Mouse (Mus musculus) neural tube, embryonic 12.5 days (tissue): ENCODE results near the gene Cftr. TPM values are rescaled to one million over a fixed set of nuclear protein-coding genes. Genes with fewer than 3 reads are reported as not detected.

Experiments
- ATAC-seq: fragments of 200-750 bp; cut with Nextera tagmentation; 2 replicates; pipeline ENCODE4 v1.8.0; 2017; ENCODE audit warnings: low read depth, mild to moderate bottlenecking, moderate TSS enrichment, moderate library complexity; ENCODE audit not compliant: low FRiP score
- H3K27ac ChIP-seq: fragments of 300-500 bp; sonication (generic); 2 replicates; pipeline ENCODE4 v1.5.1; 2016
- H3K27me3 ChIP-seq: fragments of 300-500 bp; sonication (generic); replicated peaks from 2 replicates; pipeline ENCODE4 v1.6.1; 2016; ENCODE audit warnings: mild to moderate bottlenecking
- H3K36me3 ChIP-seq: fragments of 300-500 bp; sonication (generic); 2 replicates; pipeline ENCODE4 v1.6.1; 2016; ENCODE audit warnings: mild to moderate bottlenecking
- H3K4me1 ChIP-seq: fragments of 300-500 bp; sonication (generic); 2 replicates; pipeline ENCODE4 v1.6.1; 2016
- H3K4me2 ChIP-seq: fragments of 300-500 bp; sonication (generic); replicated peaks from 2 replicates; pipeline ENCODE4 v1.6.1; 2016; ENCODE audit warnings: mild to moderate bottlenecking
- H3K4me3 ChIP-seq: fragments of 300-500 bp; sonication (generic); 2 replicates; pipeline ENCODE4 v1.5.1; 2016
- H3K9ac ChIP-seq: fragments of 300-500 bp; sonication (generic); 2 replicates; pipeline ENCODE4 v1.6.1; 2016; ENCODE audit warnings: mild to moderate bottlenecking
- H3K9me3 ChIP-seq: fragments of 300-500 bp; sonication (generic); 2 replicates; pipeline ENCODE4 v1.6.1; 2016; ENCODE audit warnings: mild to moderate bottlenecking
- WGBS: fragments of 180-500 bp; shearing (Covaris S2); methylation state at CpG from one replicate; pipeline ENCODE4 v1.1.7; 2016; 5-methylcytosine and 5-hydroxymethylcytosine counted together
- polyA plus RNA-seq: library from polyadenylated mRNA; unstranded; fragments of >200 nt; fragmentation: Nextera tagmentation; extraction: Ambion mirVana; gene quantifications from 2 replicates; pipeline ENCODE4 v1.2.1, GENCODE M21; 2016

Gene Cftr
- polyA plus RNA-seq, 1 experiment from 2014 or later, result 0.09 TPM

- H3K9ac ChIP-seq, result no peak overlapping the region
- H3K36me3 ChIP-seq, result no peaks in the 10 kb centered on the region
- H3K27me3 ChIP-seq, result no peaks in the 10 kb centered on the region
- H3K27ac ChIP-seq, result no peak overlapping the region
- H3K4me3 ChIP-seq, result no peak overlapping the region
- H3K4me2 ChIP-seq, result no peak overlapping the region
- no peaks in the 10 kb centered on the region for H3K4me1 ChIP-seq
- no peaks in the 10 kb centered on the region for H3K9me3 ChIP-seq
- no peak for ATAC-seq
Observed at GRCm38 (mm10) chr6:18338307-18338706, 167.8 kb downstream of the Cftr start.

GRCm38 (mm10) chr6:18344272-18344671 is 173.8 kb downstream of the Cftr start:
- H3K36me3 ChIP-seq, result no peaks in the 10 kb centered on the region
- 92% methylated on average over 2 of the region's 2 CpGs for WGBS
- H3K9ac ChIP-seq, result no peak overlapping the region
- H3K27ac ChIP-seq, result no peak overlapping the region
- no peaks in the 10 kb centered on the region for H3K9me3 ChIP-seq
- no peaks in the 10 kb centered on the region for H3K27me3 ChIP-seq
- H3K4me2 ChIP-seq, result no peak overlapping the region
- no peaks in the 10 kb centered on the region for H3K4me1 ChIP-seq
- H3K4me3 ChIP-seq, result no peak overlapping the region
- no peak for ATAC-seq

GRCm38 (mm10) chr6:18349153-18349858 is 178.8 kb downstream of the Cftr start:
- Histone ChIP-seq H3K4me3 (no peak overlapping the region), H3K9me3 (no peaks in the 10 kb centered on the region), H3K27ac (no peak overlapping the region), H3K4me2 (no peak overlapping the region), H3K4me1 (no peaks in the 10 kb centered on the region), H3K27me3 (no peaks in the 10 kb centered on the region), H3K9ac (no peak overlapping the region), H3K36me3 (no peaks in the 10 kb centered on the region)
- no peak for ATAC-seq
- 73% methylated on average over 3 of the region's 3 CpGs for WGBS

GRCm38 (mm10) chr6:18360154-18360553 is 189.7 kb downstream of the Cftr start:
- H3K4me1 ChIP-seq, result no peaks in the 10 kb centered on the region
- no peaks in the 10 kb centered on the region for H3K27me3 ChIP-seq
- H3K9me3 ChIP-seq, result no peaks in the 10 kb centered on the region
- no peak for ATAC-seq
- WGBS, result 79% methylated on average over 1 of the region's 1 CpGs
- no peak overlapping the region for H3K4me2 ChIP-seq
- no peak overlapping the region for H3K4me3 ChIP-seq
- H3K36me3 ChIP-seq, result no peaks in the 10 kb centered on the region
- H3K27ac ChIP-seq, result no peak overlapping the region
- no peak overlapping the region for H3K9ac ChIP-seq

- Histone ChIP-seq H3K27ac (no peak overlapping the region), H3K4me2 (no peak overlapping the region), H3K27me3 (no peaks in the 10 kb centered on the region), H3K9ac (no peak overlapping the region), H3K4me3 (no peak overlapping the region), H3K9me3 (no peaks in the 10 kb centered on the region), H3K4me1 (no peaks in the 10 kb centered on the region), H3K36me3 (no peaks in the 10 kb centered on the region)
- no peak for ATAC-seq
Observed at GRCm38 (mm10) chr6:18360955-18361354, 190.5 kb downstream of the Cftr start.

GRCm38 (mm10) chr6:18362232-18362631 is 191.7 kb downstream of the Cftr start:
- WGBS, result 78% methylated on average over 5 of the region's 5 CpGs
- H3K4me2 ChIP-seq, result no peak overlapping the region
- H3K9ac ChIP-seq, result no peak overlapping the region
- no peaks in the 10 kb centered on the region for H3K27me3 ChIP-seq
- H3K36me3 ChIP-seq, result no peaks in the 10 kb centered on the region
- no peak overlapping the region for H3K4me3 ChIP-seq
- no peak overlapping the region for H3K27ac ChIP-seq
- no peak for ATAC-seq
- H3K4me1 ChIP-seq, result no peaks in the 10 kb centered on the region
- no peaks in the 10 kb centered on the region for H3K9me3 ChIP-seq

- Histone ChIP-seq H3K27ac (no peak overlapping the region), H3K4me3 (no peak overlapping the region), H3K4me2 (no peak overlapping the region), H3K36me3 (no peaks in the 10 kb centered on the region), H3K9me3 (no peaks in the 10 kb centered on the region), H3K4me1 (no peaks in the 10 kb centered on the region), H3K9ac (no peak overlapping the region), H3K27me3 (no peaks in the 10 kb centered on the region)
- 52% methylated on average over 3 of the region's 3 CpGs for WGBS
- ATAC-seq, result no peak
Observed at GRCm38 (mm10) chr6:18369054-18369453, 198.6 kb downstream of the Cftr start.

- Histone ChIP-seq H3K9me3 (no peaks in the 10 kb centered on the region), H3K9ac (no peak overlapping the region), H3K27me3 (no peaks in the 10 kb centered on the region), H3K27ac (no peak overlapping the region), H3K4me2 (no peak overlapping the region), H3K36me3 (no peaks in the 10 kb centered on the region), H3K4me3 (no peak overlapping the region), H3K4me1 (no peaks in the 10 kb centered on the region)
- whole genome bisulfite sequencing, result 89% methylated on average over 4 of the region's 4 CpGs
- no peak for ATAC-seq
Observed at GRCm38 (mm10) chr6:18369723-18370122, 199.2 kb downstream of the Cftr start.

Other genes with a start within 250 kb of the Cftr start
- gene Wnt2, start 140.1 kb upstream of the Cftr start, polyA plus RNA-seq, result 1.2 and 1.6 TPM in 2 replicates
- not detected in 2 replicates for gene Asz1, start 61.6 kb upstream of the Cftr start, polyA plus RNA-seq